Mouse (Mus musculus) embryo, embryonic 11.5 days (tissue): ENCODE results near the gene Kif12.

ENCODE experiments used
- DNase-seq: peaks from one replicate; pipeline ENCODE4 v3.0.0-alpha.2; 2012; ENCODE audit warnings: low read depth, low spot score

Kif12 gene

GRCm38 (mm10) chr4:63158961-63159592, 12.9 kb downstream of the Kif12 start:
- DNase-seq: peak; percentile 76

GRCm38 (mm10) chr4:63158192-63158591, 13.7 kb downstream of the Kif12 start:
- DNase-seq: no peak

- DNase-seq: no peak
These were observed 15.0 kb downstream of the Kif12 start for GRCm38 (mm10) chr4:63156726-63157634.

GRCm38 (mm10) chr4:63155596-63155995, 16.3 kb downstream of the Kif12 start:
- DNase-seq: no peak

GRCm38 (mm10) chr4:63154699-63155098, 17.2 kb downstream of the Kif12 start, which contains the start of gene Ambp:
Ambp (minus strand) TSS chr4:63154799.
- no peak for DNase-seq

GRCm38 (mm10) chr4:63154028-63154427, 17.9 kb downstream of the Kif12 start:
- no peak for DNase-seq

GRCm38 (mm10) chr4:63151127-63151526, 20.8 kb downstream of the Kif12 start:
- DNase-seq: no peak

GRCm38 (mm10) chr4:63147268-63147667, 24.7 kb downstream of the Kif12 start:
- DNase-seq: no peak

- no peak for DNase-seq
These were observed 41.9 kb downstream of the Kif12 start for GRCm38 (mm10) chr4:63129891-63130624.

GRCm38 (mm10) chr4:63124861-63125466, 47.0 kb downstream of the Kif12 start:
- no peak for DNase-seq

- peak; percentile 77 for DNase-seq
These were observed 53.1 kb downstream of the Kif12 start for GRCm38 (mm10) chr4:63118639-63119437.
